Mouse (Mus musculus) heart, embryonic 15.5 days (tissue): Measurements from ENCODE around the gene Fgfr4. TPM values are rescaled to one million over a fixed set of nuclear protein-coding genes. Genes with fewer than 3 reads are reported as not detected.

Experiments
- ATAC-seq: fragments of 200-750 bp; cut with Nextera tagmentation; replicated peaks from 2 replicates; pipeline ENCODE4 v1.8.0; 2017; ENCODE audit warnings: low read depth, moderate TSS enrichment; ENCODE audit not compliant: insufficient number of reproducible peaks, insufficient read depth, low FRiP score
- H3K27ac ChIP-seq: fragments of 300-500 bp; sonication (generic); 2 replicates; pipeline ENCODE4 v1.5.1; 2015; ENCODE audit warnings: mild to moderate bottlenecking, inconsistent platforms
- H3K27me3 ChIP-seq: fragments of 300-500 bp; sonication (generic); 2 replicates; pipeline ENCODE4 v1.6.1; 2015; ENCODE audit warnings: inconsistent platforms
- H3K36me3 ChIP-seq: fragments of 300-500 bp; sonication (generic); 2 replicates; pipeline ENCODE4 v1.6.1; 2015; ENCODE audit warnings: mild to moderate bottlenecking, inconsistent platforms
- H3K4me1 ChIP-seq: fragments of 300-500 bp; sonication (generic); replicated peaks from 2 replicates; pipeline ENCODE4 v1.6.1; 2015; ENCODE audit warnings: inconsistent platforms
- H3K4me2 ChIP-seq: fragments of 300-500 bp; sonication (generic); 2 replicates; pipeline ENCODE4 v1.6.1; 2015; ENCODE audit warnings: inconsistent platforms, mild to moderate bottlenecking, moderate library complexity
- H3K4me3 ChIP-seq: fragments of 300-500 bp; sonication (generic); 2 replicates; pipeline ENCODE4 v1.5.1; 2015; ENCODE audit warnings: mild to moderate bottlenecking, inconsistent platforms
- H3K9ac ChIP-seq: fragments of 300-500 bp; sonication (generic); 2 replicates; pipeline ENCODE4 v1.6.1; 2015; ENCODE audit warnings: mild to moderate bottlenecking, inconsistent platforms
- H3K9me3 ChIP-seq: fragments of 300-500 bp; sonication (generic); replicated peaks from 2 replicates; pipeline ENCODE4 v1.6.1; 2016; ENCODE audit warnings: inconsistent platforms
- WGBS: fragments of 180-500 bp; shearing (Covaris S2); methylation state at CpG from one replicate; pipeline ENCODE4 v1.1.7; 2015; ENCODE audit warnings: mixed read lengths; 5-methylcytosine and 5-hydroxymethylcytosine counted together
- polyA plus RNA-seq: library from polyadenylated mRNA; unstranded; fragments of >200 nt; fragmentation: Nextera tagmentation; extraction: Ambion mirVana; gene quantifications from 2 replicates; pipeline ENCODE4 v1.2.1, GENCODE M21; 2015

Fgfr4 gene
- polyA plus RNA-seq = 0.72 and 2.0 TPM in 2 replicates

- H3K4me3 ChIP-seq = peak within 1 kb of the TSS; percentile 60
- no peak within 1 kb of the TSS for H3K27ac ChIP-seq
- WGBS = 2% methylated on average over 67 of the region's 68 CpGs
- H3K9ac ChIP-seq = peak within 1 kb of the TSS; percentile 51
- H3K4me2 ChIP-seq = peak within 1 kb of the TSS; percentile 96
- peaks cover 9% of the 10 kb centered on the region for H3K4me1 ChIP-seq
- H3K27me3 ChIP-seq = peaks cover 45% of the 10 kb centered on the region
- H3K36me3 ChIP-seq = no peaks in the 10 kb centered on the region
- ATAC-seq = peak; percentile 51; the same call in 1 of the 2 replicates
- no peaks in the 10 kb centered on the region for H3K9me3 ChIP-seq
Observed at GRCm38 (mm10) chr13:55152621-55153415, at the start of gene Fgfr4. Gene Fgfr4 (plus strand): TSS chr13:55152640.

- H3K9ac ChIP-seq = no peak overlapping the region
- no peak overlapping the region for H3K27ac ChIP-seq
- 51% methylated on average over 2 of the region's 2 CpGs for WGBS
- no peak for ATAC-seq
- no peaks in the 10 kb centered on the region for H3K27me3 ChIP-seq
- H3K4me2 ChIP-seq = no peak overlapping the region
- no peaks in the 10 kb centered on the region for H3K9me3 ChIP-seq
- peaks cover 31% of the 10 kb centered on the region for H3K4me1 ChIP-seq
- 0 out of 2 replicates have a peak, but pooled peaks cover 3% of the 10 kb centered on the region for H3K36me3 ChIP-seq
- no peak overlapping the region for H3K4me3 ChIP-seq
Observed at GRCm38 (mm10) chr13:55103351-55103750, 49.1 kb upstream of the Fgfr4 start.

- Histone ChIP-seq H3K4me2 (peak within 1 kb of the TSS; percentile 83), H3K4me1 (peaks cover 23% of the 10 kb centered on the region), H3K4me3 (peak within 1 kb of the TSS; percentile 92), H3K9ac (peak within 1 kb of the TSS; percentile 85), H3K9me3 (no peaks in the 10 kb centered on the region), H3K27ac (peak within 1 kb of the TSS; percentile 94), H3K36me3 (0 out of 2 replicates have a peak, but pooled peaks cover 12% of the 10 kb centered on the region), H3K27me3 (no peaks in the 10 kb centered on the region)
- peak; percentile 92 for ATAC-seq
- 1% methylated on average over 66 of the region's 66 CpGs for WGBS
Observed at GRCm38 (mm10) chr13:55105045-55105952, 47.1 kb upstream of the Fgfr4 start, which contains the start of gene Zfp346. Gene Zfp346 (plus strand): TSS chr13:55105311.

- no peak for ATAC-seq
- H3K27me3 ChIP-seq = no peaks in the 10 kb centered on the region
- peak overlapping the region; percentile 83 for H3K4me2 ChIP-seq
- no peaks in the 10 kb centered on the region for H3K9me3 ChIP-seq
- peak overlapping the region; percentile 85 for H3K9ac ChIP-seq
- peak overlapping the region; percentile 92 for H3K4me3 ChIP-seq
- peak overlapping the region; percentile 94 for H3K27ac ChIP-seq
- H3K36me3 ChIP-seq = 0 out of 2 replicates have a peak, but pooled peaks cover 12% of the 10 kb centered on the region
- peaks cover 23% of the 10 kb centered on the region for H3K4me1 ChIP-seq
- WGBS = 14% methylated on average over 8 of the region's 8 CpGs
Observed at GRCm38 (mm10) chr13:55105953-55106691, 46.3 kb upstream of the Fgfr4 start.

- H3K9ac ChIP-seq = 0 out of 2 replicates have a peak overlapping the region, but pooled peaks have one; percentile 26
- peak overlapping the region; percentile 90 for H3K27ac ChIP-seq
- 75% methylated on average over 4 of the region's 4 CpGs for WGBS
- H3K4me2 ChIP-seq = peak overlapping the region; percentile 83
- no peak overlapping the region; the same call in 1 of the 2 replicates for H3K4me3 ChIP-seq
- H3K27me3 ChIP-seq = no peaks in the 10 kb centered on the region
- H3K36me3 ChIP-seq = 0 out of 2 replicates have a peak, but pooled peaks cover 12% of the 10 kb centered on the region
- ATAC-seq = no peak
- peaks cover 23% of the 10 kb centered on the region for H3K4me1 ChIP-seq
- no peaks in the 10 kb centered on the region for H3K9me3 ChIP-seq
Observed at GRCm38 (mm10) chr13:55107116-55107515, 45.3 kb upstream of the Fgfr4 start.

- Histone ChIP-seq H3K36me3 (0 out of 2 replicates have a peak, but pooled peaks cover 12% of the 10 kb centered on the region), H3K4me1 (peaks cover 23% of the 10 kb centered on the region), H3K9ac (0 out of 2 replicates have a peak overlapping the region, but pooled peaks have one; percentile 26), H3K4me2 (peak overlapping the region; percentile 83), H3K27ac (peak overlapping the region; percentile 90), H3K4me3 (no peak overlapping the region), H3K9me3 (no peaks in the 10 kb centered on the region), H3K27me3 (no peaks in the 10 kb centered on the region)
- ATAC-seq = peak; percentile 72
- WGBS = 44% methylated on average over 8 of the region's 8 CpGs
Observed at GRCm38 (mm10) chr13:55107694-55108093, 44.7 kb upstream of the Fgfr4 start.

GRCm38 (mm10) chr13:55114375-55114774 lies 38.1 kb upstream of the Fgfr4 start:
- Histone ChIP-seq H3K4me3 (no peak overlapping the region), H3K36me3 (peaks cover 58% of the 10 kb centered on the region), H3K9ac (no peak overlapping the region), H3K27ac (no peak overlapping the region), H3K4me1 (no peaks in the 10 kb centered on the region), H3K9me3 (no peaks in the 10 kb centered on the region), H3K4me2 (no peak overlapping the region), H3K27me3 (no peaks in the 10 kb centered on the region)
- no peak for ATAC-seq
- 67% methylated on average over 6 of the region's 6 CpGs for WGBS

- no peak overlapping the region for H3K9ac ChIP-seq
- WGBS = 84% methylated on average over 6 of the region's 6 CpGs
- ATAC-seq = no peak
- no peak overlapping the region for H3K4me3 ChIP-seq
- peaks cover 69% of the 10 kb centered on the region for H3K36me3 ChIP-seq
- H3K27ac ChIP-seq = no peak overlapping the region
- H3K9me3 ChIP-seq = no peaks in the 10 kb centered on the region
- H3K4me1 ChIP-seq = no peaks in the 10 kb centered on the region
- no peaks in the 10 kb centered on the region for H3K27me3 ChIP-seq
- no peak overlapping the region for H3K4me2 ChIP-seq
Observed at GRCm38 (mm10) chr13:55124903-55125302, 27.5 kb upstream of the Fgfr4 start.

GRCm38 (mm10) chr13:55133448-55133847 lies 19.0 kb upstream of the Fgfr4 start, which contains the start of gene Gm17617:
Gene Gm17617 (minus strand): TSS chr13:55133548.
- Histone ChIP-seq H3K27ac (no peak within 1 kb of the TSS), H3K9me3 (no peaks in the 10 kb centered on the region), H3K36me3 (peaks cover 43% of the 10 kb centered on the region), H3K4me3 (no peak within 1 kb of the TSS), H3K4me2 (no peak within 1 kb of the TSS), H3K4me1 (peaks cover 5% of the 10 kb centered on the region), H3K27me3 (no peaks in the 10 kb centered on the region), H3K9ac (no peak within 1 kb of the TSS)
- WGBS = 96% methylated on average over 2 of the region's 2 CpGs
- no peak for ATAC-seq

GRCm38 (mm10) chr13:55135382-55135781 lies 17.1 kb upstream of the Fgfr4 start:
- H3K9ac ChIP-seq = no peak overlapping the region
- H3K9me3 ChIP-seq = no peaks in the 10 kb centered on the region
- H3K4me2 ChIP-seq = no peak overlapping the region
- H3K4me1 ChIP-seq = peaks cover 5% of the 10 kb centered on the region
- H3K27me3 ChIP-seq = no peaks in the 10 kb centered on the region
- H3K4me3 ChIP-seq = no peak overlapping the region
- H3K27ac ChIP-seq = peak overlapping the region; percentile 4; the same call in 1 of the 2 replicates
- peaks cover 27% of the 10 kb centered on the region for H3K36me3 ChIP-seq
- WGBS = 5% methylated on average over 5 of the region's 5 CpGs
- 0 out of 2 replicates have a peak, but pooled peaks have one; percentile 39 for ATAC-seq
